Mouse (Mus musculus) natural killer cell, adult 2 months (primary cell): ENCODE results near the gene Wdr61.

Experiments used
- DNase-seq, 2 experiments: peaks; one replicate each; pipeline ENCODE4 v3.0.0; 2022; ENCODE audit warnings: low spot score in 2 of 2

Wdr61 gene

DNA sequence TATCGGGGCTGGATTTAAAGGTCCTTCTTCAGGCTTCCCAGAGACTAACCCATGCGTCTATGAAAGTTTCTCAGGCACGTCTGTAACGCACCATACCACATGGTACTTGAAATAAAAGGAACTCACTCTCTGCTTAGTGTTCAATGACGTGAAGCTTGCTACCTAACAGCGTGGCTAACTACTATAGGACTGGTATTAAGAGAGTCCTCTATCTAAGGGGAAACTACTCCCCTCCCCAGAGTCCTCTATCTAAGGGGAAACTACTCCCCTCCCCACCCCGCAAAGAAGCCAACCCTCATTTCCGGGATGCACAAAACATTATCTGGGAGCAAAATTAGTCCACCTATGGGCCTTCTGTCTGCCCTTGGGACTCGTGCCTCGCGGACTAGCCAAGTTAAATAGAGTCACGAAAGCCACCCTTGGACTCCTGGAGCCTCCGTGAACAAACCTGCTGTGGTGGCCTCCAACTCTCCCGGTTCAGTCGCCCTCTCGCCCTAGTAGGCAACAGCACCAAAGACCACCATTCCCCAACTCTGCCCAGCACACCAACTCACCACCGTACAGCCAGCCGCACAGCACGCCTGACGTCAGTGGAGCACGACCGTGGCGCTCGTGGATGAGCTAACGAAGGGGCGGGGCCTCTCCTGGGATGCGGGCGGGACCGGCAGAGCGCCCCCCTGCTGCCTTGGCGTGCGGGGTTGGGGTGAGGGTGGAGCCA is at the start of gene Wdr61:
Wdr61 (minus strand) TSS at position 599 of the 718 bp plus-strand sequence.
- peak; percentile 97 to 98 for DNase-seq

DNA sequence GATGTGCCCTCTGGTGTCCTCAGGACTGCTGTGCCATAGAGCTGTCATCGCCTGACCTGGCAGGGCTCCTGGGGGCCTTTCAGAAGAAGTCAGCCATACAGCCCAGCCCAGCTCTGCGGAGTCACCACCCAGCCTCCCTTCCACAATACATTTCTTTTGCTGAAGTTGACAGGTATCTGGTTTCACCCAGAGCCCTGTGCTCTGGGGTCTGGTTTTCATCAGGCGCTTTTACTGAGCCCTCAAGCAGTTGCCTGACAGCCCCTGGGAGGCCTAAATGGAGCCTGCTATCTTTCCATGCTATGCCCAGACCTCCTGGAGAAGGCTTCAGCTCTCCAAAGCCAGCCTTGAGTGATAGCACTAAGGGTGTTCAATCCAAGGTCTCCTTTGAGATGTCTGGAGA is 49.7 kb upstream of the Wdr61 start:
- no peak for DNase-seq

DNA sequence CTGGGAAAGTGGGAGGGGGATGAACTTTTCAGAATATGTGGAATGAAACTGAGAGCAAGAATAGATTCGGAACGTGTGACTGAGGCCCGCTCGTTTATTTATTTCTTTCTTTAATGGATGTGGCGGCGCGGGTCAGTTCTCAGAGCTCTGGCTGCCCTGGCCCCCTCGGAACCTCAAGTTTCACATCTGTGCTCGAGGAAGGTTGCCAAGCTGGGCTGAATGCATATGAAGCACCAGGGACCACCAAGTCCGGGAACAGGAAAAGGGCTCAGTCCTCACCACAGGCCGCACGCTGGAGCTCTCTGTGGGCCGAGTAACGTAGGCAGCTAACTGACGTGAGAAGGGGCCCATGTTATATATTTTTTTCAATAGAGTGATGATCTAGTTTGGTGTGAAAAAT is 48.2 kb upstream of the Wdr61 start:
- no peak for DNase-seq

DNA sequence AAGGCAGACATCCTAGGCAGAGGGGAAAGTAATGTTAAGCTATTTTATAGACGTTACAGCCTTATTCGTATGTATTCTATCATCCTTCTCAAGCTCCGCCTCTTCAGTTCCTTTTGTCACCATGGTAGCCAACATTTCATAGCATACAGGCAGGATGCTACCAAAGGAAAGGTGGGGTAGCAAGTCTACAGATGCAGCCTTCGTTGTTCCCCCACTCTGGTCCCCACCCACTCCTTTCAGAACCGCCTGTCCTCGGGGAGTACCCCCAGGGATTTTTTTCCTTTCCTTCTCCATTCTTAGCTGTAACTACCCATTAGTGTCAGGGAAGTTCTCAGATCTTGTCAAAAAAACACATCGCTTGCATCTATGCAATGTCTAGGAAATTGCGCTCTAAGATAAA is 45.0 kb upstream of the Wdr61 start:
- DNase-seq, result no peak

DNA sequence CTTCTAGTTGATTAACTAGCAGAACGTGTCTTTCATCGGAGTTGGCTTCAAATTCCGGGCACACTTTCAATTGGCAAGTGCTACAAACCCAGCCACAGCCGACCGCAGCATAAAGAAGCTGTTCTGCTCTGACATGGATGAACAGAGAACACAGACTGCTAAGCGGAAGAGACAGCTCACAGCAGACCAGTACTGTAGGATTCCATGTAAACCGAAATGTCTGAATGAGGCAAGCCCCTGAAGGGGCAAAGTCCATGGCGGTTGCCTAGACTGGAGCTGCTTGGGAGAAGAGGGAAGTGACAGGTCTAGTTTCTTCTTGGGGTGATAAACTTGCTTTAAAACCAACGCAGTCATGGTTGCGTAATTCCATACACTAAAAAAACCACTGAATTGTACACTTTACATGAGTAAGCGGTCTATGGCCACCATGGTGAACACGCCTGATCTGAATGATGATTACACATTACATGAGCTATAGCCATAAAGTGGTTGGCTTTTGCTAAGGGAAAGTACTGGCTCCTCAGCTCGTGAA is 42.2 kb upstream of the Wdr61 start:
- no peak for DNase-seq

DNA sequence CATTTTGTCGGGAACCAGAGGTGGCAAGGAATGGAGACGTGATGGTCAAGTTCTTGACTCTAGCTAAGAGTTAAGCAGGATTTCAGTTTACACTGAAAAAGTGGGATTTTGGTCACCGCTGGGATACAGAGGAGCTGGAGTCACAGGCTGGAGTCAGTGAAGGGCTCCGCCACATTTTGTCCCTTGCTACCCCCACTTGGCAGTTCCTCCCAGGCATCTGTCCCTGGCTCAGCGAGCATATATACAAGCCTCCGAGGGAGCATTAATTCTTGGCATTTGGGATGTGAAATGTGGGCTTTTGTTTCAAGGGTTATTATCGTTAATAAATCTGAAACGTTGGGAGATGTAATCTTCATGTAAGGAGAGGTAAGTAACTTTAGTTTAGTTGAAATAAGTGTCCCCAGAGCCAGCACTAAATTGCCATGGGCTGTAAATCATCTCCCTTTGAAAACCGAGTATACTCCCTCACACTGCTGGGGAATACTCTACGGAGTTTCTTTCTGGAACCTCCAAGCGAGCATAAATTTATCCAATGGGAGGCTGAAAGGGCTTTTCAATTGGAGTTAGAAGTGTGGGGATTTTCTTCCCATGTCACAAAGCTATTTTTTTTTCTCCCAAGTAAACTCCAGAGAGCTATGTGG is 35.9 kb upstream of the Wdr61 start:
- no peak for DNase-seq

DNA sequence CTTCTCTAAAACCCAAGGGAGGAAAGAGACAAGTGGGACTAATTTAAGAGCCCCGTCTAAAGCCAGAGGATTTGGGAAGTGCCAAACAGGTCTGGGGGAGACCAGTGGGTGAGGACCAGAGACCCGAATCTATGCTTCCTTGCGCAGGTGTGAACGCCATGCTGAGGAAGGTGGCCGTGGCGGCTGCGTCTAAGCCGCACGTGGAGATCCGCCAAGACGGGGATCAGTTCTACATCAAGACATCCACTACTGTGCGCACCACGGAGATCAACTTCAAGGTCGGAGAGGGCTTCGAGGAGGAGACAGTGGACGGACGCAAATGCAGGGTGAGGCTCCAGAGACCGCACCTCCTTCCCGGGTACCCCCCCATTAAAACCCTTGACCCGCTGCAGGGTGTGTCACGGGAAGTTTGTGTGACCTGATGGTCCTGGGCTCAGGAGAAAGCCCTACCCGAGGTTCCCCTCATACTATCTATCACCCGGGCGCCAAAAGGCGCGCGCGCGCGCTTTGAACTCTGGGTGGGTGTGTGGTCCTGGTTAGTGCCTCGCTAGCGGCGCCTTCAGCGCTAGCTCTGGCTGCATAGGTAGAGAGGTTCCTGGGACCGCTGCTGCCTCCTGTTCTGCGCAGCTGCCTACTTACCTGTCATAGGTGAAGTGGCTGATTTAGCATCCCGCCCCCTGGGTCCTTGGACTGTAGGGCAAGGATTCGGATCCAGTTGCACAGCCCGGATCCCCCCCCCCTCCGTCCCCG is 31.2 kb upstream of the Wdr61 start:
- DNase-seq, result no peak

DNA sequence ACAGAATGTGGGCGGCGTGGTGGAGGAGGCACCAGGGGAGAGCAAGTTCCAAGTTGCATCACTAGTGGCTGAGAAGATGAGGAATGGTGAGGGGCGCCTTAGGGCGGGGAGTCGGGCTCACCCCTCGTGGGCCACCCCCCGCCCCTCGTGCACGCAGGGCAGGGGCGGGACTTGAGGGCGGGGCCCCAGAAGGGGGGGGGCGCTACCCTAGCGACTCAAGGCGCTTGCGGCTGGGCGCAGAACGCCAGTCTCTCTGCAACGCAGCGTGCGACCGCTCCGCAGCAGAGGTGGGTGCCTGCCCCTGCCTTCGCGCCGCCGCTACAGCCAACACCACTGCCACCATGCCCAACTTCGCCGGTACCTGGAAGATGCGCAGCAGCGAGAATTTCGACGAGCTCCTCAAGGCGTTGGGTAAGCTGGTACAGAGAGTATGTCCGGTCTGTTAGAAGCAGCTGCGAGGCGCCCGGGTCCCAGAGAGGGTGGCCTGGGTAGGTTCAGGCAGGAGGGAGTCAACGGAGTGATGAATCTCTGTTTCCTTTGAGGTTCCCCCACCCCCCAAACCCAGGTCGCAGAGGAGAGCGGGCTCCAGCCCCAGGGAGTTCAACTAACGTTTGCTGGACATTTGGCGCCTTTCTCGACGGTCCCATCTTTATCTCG is 30.4 kb upstream of the Wdr61 start, which contains the start of gene Crabp1:
Crabp1 (plus strand) TSS at position 188 of the 657 bp plus-strand sequence.
- no peak for DNase-seq

DNA sequence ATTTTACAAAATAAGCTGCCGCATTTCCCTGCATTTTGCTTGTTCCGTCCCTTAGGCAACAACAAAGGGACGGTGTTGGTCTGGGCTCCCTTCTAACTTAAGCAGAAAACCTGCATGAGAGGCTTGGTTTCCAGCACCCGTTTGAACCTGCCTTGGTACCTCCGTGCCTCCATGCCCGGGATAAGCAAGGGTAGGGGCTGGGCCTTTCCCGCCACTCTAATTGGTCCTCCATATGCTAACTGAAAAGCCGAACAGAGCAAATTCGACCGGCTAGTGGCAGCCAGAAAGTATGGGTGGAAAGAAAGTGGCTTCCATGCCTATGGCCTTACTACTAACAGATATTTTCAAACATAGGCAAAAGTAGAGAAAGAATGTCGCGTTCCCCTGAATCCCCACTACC is 29.8 kb upstream of the Wdr61 start:
- no peak for DNase-seq

DNA sequence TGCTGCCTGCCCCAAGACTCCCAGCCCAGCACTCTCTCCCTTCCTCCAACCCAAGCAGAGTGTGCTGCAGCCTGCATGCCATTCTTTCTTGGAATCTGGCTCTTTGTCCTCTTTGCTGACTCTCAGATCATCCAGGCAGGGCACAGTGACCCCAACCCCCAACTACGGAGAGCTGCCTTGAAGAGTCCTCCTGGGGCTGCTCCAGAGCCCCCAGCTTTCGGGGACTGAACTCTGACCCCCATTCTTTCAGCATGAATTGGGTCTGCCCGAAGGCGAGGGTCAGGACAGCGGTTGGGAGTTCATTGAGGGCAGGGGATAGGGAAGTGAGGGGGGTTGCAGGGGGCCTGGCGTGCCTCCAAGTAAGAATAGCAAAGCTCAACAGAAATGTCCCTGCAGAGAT is 25.3 kb upstream of the Wdr61 start:
- no peak for DNase-seq

DNA sequence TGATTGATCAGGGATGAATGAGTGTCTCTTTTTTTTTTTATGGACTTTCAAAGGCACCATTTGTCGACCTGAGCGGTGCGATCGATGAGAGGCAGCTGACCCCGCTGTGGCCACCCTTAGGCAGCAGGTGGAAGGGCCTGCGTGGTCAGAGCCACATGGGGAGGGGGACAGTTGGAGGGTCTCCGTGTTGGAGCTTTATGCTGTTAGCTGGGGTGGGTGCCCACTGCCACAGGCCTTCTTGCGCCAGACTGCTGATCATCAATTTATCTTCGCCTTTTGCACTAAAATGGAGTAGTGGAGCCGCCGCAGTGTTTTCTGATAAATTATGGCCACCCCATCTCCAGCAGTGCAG is 18.6 kb upstream of the Wdr61 start:
- DNase-seq, result no peak

DNA sequence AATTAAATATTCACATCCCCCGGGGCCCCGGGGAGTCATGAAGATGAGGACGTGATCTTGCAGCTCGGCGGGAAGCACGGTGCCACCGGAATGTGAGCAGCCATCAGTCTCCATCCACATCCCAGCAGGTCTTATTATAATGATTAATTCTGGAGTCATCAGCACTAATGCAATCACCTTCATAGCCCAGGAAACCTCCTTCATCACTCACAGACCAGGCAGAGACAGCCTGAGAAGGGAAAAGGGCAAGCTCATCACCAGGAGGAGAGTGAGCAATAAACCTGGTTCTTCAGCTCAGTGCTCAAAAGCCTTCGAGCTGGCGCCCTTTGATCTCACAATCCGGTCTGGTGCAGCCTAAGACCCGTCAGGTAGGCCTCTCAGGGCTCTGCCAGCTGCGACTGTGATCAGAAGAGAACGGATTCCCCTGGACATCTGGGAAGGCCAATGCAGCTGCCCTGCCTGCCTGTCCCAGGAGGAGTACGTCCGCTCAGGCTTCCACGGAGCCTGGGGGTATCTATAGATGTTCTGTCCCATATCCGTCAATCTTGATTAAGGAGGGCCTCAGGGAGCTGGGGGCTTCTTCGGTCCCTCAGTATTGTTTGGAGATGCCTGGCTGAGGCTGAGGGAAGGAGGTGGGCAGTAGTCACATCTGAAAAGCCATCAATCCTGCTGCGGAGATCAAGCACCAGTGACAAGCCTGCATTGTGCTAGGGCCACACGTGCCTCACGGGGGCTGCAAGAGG is 18.1 kb upstream of the Wdr61 start:
- DNase-seq, result no peak

DNA sequence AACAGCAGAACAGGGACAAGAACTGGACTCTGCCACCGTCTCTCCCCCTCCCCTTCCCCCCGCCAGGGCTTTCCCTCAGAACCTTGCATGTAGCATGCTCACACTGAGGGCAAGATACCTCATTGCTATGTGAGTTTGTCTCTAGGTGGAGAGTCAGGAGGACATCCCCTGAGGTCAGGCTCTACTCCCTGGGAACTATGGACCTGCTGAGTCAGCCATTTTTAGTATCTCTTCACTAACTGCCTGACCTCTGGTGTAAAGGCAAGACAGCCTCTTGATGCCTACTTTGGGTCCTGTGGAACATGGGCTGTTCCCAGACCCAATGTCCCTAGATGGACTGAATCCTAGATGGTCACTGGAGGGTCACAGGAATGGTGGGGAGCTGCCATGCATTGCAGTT is 17.4 kb upstream of the Wdr61 start:
- DNase-seq, result no peak

DNA sequence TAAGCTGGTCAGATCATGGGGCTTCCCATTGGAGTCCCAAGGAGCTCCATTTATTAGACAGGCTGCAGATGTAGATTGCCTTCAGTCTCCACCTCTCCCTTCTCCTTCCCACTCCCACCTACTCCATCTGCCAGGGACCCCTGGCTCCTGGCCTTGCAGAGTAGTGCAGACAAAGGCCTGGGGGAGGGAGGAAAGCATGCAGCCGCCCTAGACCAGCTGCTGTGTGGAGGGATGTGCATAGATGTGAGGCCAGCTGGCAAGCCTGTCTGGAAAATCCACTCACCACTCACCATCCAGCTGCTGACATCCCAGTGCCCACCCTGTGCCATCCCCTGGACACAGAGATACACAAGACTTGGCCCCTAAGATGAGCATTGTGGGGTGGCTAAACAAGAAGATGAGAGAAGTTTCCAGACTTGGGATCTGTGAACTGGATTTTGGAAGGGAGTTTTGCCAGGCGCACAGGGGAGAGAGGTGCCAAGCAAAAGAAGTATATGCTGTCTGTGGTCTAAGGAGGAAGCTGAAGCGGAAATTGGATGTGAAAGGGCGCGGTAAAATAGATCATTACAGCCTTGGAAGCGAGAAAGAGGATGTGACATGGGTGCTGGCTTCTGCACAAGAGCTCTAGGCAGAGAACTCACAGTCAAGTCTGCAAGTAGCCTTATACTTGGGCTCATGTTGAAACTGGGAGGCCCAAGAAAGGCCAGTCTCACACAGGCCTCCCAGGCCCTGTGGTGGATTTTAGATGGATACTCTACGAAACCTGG is 16.1 kb upstream of the Wdr61 start:
- no peak for DNase-seq

DNA sequence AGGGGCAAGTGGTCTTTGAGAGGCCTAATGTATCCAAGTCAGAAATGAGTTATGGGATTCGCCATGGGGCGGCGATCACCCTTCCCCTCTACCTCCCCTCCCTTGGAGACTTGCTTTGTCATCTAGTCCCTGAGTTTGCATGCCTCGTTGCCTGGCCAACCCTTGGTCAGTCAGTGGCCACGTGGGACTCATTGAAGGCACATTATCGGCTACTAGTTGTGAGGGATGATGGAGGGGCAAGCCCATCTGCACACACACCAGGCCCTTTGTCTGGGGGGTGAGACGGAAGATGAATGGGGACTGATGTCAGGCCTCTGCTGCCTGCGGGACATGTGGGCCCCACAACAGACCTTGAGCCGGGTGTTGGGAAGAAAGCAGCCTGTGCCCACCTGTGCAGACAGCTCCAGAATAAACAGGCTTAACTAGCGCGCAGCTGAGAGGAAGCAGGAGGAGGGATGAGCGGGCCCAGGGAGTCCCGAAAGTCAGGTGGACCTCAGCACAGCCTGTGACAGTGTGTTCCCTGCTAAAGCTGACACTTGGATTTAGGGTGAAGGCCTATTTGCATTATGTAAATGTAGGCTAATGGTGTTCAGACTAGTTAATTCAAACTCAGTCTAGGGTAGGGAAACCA is 11.5 kb upstream of the Wdr61 start:
- no peak for DNase-seq

DNA sequence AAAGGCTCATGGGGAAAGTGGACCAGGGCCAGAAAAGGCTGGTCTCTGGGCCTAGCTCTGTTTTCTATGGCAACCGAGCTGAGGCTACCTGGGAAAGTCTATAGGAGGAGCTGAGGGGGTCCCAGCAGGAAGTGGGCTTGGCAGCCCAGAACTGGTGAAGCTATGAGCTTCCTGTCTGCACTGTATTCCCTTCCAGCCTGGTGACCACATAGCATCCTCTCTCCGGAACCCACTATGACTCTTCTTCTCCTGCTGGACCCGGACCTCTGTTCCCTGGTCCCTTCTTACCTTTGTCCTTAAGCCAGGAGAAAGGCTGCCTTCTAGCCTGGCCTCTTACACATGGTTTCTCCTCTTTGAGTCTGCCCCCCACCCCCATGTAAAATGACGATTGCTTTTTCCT is 9.6 kb upstream of the Wdr61 start:
- no peak for DNase-seq

DNA sequence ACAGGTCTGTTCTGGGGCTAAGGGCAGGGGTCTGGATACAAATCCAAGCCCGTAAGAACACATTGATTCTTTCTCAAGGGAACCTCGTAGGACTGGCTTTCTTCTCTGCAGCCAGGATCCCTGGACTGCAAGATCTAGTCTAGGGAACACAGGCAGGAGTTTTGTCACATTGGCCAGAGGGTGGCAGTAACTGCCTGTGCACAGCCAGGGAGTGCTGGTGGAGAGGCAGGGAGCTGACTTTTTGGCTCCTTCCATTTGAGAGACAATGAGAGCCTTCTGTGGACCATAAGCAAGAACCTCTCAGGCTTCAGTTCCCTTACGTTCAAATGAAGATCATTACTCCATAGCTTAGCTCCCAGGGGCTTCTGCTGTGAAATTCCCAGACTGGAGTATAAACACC is 4.1 kb upstream of the Wdr61 start:
- DNase-seq, result no peak

DNA sequence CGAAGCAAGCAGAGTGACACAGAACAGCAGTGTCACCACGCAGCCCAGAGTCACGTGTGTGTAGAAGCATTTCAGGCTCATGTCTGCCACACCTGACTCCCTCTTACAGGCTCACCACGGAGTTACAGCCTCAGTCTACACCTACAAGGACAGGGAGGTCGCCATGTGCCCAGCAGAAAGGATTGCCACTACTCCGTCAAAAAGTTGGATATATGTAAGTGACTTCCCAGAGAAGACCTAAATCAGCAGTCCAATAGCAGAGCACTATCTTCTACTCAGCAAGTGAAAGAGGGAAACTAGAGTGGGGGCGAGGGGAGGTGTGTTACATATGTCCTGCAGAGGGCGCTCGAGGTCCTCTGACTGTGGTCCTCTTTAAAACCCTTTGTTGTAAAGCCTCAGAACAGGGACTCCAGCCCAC is 2.0 kb upstream of the Wdr61 start:
- DNase-seq, result peak; percentile 39 to 63

DNA sequence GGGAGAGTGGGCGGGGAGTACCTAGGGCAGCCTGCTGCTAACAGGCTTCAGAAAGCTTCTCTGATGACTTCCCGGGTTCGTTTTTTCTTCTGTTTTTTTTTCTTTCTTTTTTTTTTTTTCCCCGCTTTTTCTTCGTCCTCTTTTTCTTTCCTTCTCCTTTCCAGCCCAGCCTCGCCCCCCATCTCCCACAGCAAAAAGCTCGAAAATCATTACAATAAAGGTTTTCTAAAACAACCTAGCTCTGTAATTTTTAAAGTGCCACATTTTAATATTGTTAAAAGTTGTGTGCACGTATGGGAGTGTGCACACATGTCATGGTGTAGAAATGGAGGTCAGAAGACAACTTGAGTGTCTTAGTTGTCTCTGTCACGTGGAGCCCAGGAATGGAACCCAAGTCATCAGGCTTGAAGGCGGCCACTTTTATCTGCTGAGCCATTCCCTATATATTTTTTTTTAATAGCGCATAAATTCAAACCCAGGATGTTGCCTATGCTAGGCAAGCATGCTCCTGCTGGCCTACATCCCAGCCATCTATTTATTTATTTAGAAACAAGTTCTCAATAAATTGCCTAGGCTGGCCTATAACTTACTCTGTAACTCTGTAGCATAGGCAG is 427 bp upstream of the Wdr61 start:
- DNase-seq, result no peak

DNA sequence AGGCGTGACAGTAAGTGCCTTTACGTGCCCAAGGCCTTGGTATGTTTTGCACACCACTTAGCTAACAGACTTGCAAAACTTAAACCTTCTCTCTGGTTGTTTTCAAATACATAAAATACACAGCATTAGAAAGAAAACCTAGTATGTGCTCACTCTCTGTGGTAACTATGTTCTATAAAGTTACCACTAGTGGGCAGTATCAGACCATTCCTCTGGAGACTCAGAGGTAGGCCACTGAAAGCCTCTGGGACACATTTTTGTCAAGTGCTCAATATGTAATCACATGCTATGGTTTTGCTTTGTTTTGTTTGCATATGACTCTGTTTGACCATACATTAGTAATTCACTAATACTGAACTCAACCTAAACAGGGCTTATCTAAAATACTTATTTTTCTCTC is 2.2 kb downstream of the Wdr61 start:
- DNase-seq, result peak; percentile 5 to 12
